Mouse (Mus musculus) heart, postnatal 14 days (tissue): Measurements from ENCODE around the gene Nifk. TPM values are rescaled to one million over a fixed set of nuclear protein-coding genes. Genes with fewer than 3 reads are reported as not detected.

Experiments
- DNase-seq, 2 experiments: peaks; one replicate each; pipeline ENCODE4 v3.0.0; 2021 to 2022
- intact Hi-C: fragments of 180-260 bp; cut with DNase I; formaldehyde crosslinking; loops from one replicate; pipeline ENCODE4 v1.15.1; 2025
- long read RNA-seq, 2 experiments: library from polyadenylated mRNA; stranded (forward); transcript quantifications; one replicate each; pipeline ENCODE4 v2.0.0; 2021
- total RNA-seq, 2 experiments: library from RNA; stranded (reverse); gene quantifications; 2 replicates each; pipeline ENCODE4 v1.2.3; 2021

Gene Nifk
- 10 to 100 TPM; 15.8 to 19.8 TPM for total RNA-seq
- long read RNA-seq, experiment 1, transcript Nifk-201 (7 exons, 1,889 nt): major isoform, 32 of 32 reads
- long read RNA-seq, experiment 1, partial matches to known transcripts: 0 of 32 reads
- long read RNA-seq, experiment 1, other reads (novel, unspliced or antisense): 0 of 32 reads
- long read RNA-seq, experiment 2, transcript Nifk-201 (7 exons, 1,889 nt): major isoform, 30 of 31 reads
- long read RNA-seq, experiment 2, partial matches to known transcripts: 1 of 31 reads
- long read RNA-seq, experiment 2, other reads (novel, unspliced or antisense): 0 of 31 reads

DNA sequence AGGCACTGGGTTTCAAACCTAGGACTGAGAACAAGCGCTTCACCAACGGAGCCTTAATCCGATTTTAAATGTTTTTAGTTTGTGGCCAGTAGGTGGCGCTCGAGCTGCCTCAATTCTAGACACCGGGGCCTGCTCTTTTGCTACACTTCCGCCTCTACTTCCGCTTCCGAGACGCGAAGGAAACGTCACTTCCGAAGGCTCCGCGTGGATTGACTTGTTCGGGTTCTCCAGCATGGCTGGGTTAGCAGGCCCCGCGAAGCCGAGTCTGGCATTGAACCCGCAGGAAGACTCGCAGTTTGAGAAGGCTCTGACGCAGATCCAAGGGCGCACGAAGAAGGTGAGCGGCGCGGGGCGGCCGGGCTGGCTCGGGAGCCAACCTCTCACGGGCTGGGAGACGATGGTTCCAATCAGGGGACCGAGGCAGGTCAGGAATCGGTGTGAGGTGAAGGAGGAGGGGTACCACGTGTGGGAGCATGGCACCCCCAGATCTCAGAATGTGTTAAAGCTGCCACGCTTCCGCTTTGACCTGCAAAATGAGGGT lies at the start of gene Nifk:
Gene Nifk, plus strand, starts transcription at position 179 of the 541 bp plus-strand sequence.
- intact Hi-C loops: loop anchor here (5.0 kb wide), 4 partner anchors 66 to 176 kb away; partner anchors contain the start of gene Clasp1
- DNase-seq: peak; percentile 89 to 94

DNA sequence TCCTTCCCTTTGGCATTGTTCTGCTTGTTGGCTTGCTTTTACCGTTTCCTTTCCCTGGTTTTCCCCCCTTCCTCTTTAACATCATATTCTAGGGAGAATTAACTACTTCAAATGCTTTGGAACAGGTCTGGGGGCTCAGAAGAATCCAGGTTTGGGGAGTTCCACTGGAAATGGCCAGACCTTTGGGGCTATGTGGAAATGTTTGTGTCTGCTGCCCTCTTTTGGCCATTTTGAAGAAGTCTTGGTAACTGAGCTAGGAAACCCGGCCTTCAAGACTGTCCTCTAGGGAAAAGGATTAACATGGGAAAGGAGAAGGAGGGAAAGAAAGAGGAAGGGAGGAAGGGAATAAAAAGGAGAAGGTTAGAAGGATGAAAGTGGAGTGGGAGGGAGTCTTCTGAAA lies 46.5 kb upstream of the Nifk start:
- intact Hi-C loops: no loop called here
- peak in 1 of 2 experiments; percentile 17 for DNase-seq

DNA sequence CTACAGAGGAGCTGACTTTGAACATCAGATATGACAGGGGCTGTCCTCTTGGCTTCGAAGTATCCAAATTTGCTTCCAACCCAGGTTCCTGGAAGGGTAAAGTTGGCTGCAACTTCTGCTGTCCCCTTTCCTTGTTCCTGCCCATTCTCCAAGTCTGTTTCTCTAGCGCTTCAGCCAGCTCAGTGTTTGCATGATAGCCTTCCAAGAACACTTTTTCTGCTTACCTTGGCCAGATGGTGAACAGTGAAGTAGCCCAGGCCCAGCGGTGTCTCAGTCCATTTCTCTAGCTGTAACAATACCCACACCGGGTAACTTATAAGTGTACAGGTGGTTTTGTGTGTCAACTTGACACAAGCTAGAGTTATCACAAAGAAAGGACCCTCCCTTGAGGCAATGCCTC lies 29.3 kb upstream of the Nifk start:
- intact Hi-C loops: no loop called here
- DNase-seq: no peak

DNA sequence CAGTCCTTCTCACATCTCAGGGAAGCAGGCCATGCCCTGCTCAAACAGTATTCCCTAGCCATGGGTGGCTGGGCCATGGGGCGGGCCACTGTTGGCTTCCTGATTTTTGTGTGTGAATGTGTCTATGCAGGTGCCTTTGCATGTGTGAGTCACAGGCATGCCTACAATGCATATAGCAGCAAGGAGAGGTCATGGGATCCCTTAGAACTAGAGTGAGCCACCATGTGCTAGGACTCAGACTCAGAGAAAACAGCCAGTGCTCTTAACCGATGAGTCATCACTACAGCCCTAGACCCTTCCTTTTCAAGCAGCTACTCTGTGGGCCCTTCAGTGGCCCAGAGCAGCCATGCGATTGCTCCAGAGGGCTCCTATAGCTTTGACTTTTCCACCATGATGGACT lies 27.4 kb upstream of the Nifk start:
- no peak for DNase-seq
- intact Hi-C loops: no loop called here

DNA sequence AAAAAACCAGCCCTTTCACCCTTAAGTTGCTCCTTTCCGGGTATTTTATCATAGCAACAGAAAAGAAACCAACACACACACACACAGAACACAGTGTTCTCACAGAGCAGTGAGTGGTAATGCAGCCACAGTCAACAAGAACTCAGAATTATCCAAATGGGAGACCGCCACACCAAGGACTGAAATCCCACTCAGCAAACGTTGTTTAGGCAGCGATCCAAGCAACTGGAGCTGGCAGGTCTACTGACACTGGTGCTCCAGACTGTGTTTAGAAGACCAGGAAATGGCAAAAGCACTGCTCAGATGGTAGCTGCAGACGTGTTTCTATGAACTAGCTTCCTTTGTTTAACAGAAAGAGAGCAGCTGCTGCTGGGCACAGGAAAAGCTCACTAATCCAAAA lies 26.8 kb upstream of the Nifk start:
- intact Hi-C loops: no loop called here
- no peak for DNase-seq

DNA sequence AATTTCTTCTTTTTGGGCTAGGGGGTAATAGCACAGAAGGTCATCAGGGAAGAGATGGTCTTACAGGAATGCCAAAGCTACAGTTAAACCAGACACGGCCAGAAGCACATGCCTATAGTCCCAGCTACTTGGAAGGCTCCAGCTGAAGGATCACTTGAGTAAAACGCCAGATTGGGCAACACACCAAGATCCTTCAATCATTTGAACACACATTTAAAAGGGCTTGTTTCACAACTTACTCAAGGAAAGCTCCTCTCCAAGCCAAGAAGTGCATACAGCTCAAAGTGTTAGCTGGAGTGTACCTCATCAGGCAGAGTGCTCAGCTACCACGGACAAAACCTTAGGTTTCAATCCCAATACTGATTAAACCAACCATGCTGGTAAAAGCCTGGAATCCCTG lies 25.0 kb upstream of the Nifk start:
- intact Hi-C loops: no loop called here
- no peak for DNase-seq

DNA sequence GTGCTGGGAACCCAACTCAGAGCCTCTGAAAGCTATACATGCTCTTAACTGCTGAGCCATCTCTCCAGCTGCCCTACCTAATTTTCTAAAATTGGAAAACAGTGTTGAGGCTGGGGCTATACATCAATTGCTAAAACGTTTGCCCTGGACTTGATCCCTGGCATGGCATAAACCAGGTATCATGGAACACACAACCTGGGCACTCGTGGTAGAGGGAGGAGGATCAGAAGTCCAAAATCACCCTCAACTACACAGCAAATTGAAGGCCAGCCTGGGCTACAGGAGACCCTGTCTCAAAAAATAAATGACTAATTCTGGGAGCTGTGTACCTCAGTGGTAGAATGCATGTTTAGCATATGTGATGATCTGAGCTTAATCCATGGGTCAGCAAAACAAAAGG lies 23.9 kb upstream of the Nifk start:
- DNase-seq: no peak
- intact Hi-C loops: no loop called here

DNA sequence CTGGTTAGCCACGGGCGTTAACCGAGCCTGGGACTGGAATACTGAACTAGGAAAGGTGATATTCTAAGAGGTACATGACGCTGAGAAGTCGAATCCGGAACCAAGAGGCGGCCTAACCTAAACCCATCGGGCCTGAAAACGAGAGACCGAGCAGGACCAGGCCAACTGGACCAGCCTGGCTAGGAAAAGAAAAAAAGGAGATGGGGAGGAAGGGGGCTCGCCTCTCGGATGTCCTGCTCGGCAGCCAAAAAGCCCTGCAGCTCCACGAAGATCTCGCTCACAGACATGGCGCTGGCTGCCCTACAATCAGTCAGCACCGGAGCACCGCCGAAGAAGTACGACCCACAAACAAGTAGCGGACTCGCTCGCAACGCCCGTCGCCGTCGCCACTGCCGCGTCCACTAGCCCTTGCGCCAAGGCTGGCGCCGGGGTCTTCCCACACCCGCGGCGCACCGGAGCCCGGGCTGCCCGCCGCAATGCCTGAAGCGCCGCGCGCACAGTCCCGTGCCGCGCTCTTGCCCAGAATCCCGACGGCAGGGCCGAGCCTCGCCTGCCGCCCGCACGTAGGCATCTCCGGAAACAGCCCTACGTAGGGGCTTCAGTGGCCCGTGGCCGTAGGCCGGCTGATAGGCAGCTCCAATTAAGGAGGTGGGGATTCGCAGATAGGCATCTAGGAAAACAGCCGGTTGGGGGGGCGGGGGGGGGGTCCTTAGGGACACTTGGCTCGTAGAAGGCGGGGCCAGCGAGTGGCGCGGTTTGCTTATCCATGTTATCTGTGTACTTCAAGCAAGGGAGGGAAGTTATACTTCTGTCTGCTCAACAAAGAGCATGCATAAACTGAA lies 10.6 kb upstream of the Nifk start:
- intact Hi-C loops: loop anchor here (10.0 kb wide), 1 partner anchor 1194 kb away; the partner anchor contains the start of gene Ralb
- peak; percentile 92 for DNase-seq

DNA sequence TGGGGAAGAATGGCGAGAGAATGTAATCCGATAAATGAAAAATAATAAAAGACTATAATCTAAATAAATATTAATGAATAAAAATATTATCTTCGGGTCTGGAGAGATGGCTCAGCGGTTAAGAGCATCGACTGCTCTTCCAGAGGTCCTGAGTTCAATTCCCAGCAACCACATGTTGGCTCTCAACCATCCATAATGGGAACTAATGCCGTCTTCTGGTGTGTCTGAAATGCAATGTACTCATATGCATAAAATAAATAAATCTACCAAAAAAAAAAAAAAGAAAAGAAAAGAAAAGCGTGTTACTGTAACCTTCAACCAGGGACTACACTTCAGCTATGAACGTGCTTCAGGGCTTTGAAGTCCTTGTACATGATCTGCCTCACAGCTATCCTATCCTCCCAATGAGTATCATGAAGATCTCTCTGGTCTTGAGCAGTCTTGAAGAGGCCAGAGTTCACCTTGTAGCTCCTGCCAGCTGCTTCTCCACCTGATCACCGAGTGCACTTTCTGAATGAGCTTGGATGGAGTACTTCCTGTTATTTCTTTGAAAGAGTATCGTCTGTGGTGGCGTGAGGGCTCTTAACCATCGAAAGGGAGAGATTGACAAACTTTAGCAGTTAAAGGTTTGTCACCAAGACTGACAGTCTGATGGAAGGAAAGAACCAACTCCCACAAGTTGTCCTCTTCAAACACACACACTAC lies 9.9 kb upstream of the Nifk start, which contains the start of gene Tsn:
Gene Tsn, minus strand, starts transcription at position 118 of the 705 bp plus-strand sequence.
- intact Hi-C loops: loop anchor here (10.0 kb wide), 1 partner anchor 1193 kb away; the partner anchor contains the start of gene Ralb
- no peak for DNase-seq

DNA sequence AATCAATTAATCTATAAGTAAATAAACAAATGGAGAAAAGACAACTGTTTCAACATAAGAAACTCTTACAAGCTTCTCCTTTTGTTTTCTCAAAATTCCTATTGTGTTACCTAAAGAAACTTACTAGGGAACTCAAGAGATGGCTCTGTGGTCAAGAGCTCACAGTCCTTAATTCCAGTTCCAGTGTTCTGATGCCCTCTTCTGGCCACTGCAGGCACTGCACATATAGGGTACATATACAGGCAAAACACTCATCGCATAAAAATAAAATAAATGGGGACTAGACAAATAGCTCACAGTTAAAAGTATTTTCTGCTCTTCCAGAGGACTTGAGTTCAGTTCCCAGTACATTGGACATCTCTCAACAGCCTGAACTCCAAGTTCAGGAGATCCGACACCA lies 943 bp upstream of the Nifk start:
- peak in 1 of 2 experiments; percentile 36 for DNase-seq
- intact Hi-C loops: loop anchor here (5.0 kb wide), 4 partner anchors 67 to 177 kb away; partner anchors contain the start of gene Clasp1

DNA sequence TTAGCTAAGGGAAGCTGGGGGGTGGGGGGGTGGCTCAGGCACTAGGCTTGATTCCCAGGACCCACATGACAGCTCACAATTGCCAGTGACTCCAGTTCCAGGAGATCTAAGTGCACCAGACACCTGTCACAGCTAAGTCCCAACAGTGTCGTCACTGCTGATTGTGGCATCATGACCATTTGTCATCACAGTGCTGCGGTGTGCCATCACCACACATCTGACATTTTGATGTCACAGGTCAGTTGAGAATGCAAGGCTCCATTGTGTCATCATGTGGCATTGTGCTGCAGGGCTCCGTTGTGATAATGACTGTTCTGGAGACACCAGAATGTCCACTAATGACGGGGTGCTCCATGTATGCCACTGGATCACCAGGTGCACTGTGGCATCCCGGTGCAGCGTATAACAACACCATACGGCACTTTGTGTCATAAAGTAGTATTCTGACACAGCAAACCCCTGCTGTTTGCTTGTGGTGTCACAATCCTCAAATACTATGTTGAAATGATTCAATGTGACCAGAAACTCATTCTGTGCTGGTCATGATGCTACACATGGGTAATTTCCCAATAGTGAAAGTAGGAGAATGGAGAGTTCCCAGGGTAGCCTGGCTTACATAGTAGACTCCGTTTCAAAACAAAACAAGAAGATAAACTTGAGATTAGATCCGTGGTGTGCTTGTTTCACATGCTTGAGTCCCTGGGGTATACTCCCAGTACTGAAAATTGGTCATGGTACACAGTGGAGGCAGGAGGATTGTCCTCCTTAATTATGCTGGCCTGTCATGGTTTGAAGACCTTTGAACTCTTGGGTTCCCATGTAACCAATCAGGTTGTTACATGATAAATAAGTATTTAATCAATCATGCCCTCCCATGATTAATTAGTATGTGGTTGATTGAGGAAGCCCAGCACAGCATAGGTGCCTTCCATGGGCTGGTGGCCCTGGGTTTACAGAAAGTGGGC lies 13.4 kb downstream of the Nifk start:
- intact Hi-C loops: loop anchor here (2.0 to 5.0 kb wide), 3 partner anchors 122 to 164 kb away; no protein-coding TSS in a partner anchor

DNA sequence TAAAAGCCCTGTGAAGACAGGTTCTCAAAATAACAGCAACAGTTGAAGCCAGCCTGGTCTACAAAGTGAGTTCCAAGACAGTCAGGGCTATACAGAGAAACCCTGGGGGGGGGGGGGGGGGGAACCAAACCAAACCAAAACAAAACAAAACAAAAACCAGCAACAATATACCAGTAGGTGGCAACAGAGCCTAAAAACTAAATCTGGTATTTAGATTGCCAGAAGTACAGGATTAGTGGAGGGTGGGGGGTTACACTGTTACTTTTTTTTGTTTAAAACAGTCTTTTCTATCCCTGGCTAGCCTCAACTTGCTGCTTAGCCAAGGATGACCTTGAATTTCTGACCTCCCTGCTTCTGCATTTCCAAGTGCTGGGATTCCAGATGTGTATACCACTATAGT lies 14.2 kb downstream of the Nifk start:
- no peak for DNase-seq
- intact Hi-C loops: loop anchor here (2.0 to 5.0 kb wide), 3 partner anchors 121 to 163 kb away; no protein-coding TSS in a partner anchor

More for the DNA sequence above, 13.4 kb downstream of the Nifk start:
- no peak for DNase-seq

DNA sequence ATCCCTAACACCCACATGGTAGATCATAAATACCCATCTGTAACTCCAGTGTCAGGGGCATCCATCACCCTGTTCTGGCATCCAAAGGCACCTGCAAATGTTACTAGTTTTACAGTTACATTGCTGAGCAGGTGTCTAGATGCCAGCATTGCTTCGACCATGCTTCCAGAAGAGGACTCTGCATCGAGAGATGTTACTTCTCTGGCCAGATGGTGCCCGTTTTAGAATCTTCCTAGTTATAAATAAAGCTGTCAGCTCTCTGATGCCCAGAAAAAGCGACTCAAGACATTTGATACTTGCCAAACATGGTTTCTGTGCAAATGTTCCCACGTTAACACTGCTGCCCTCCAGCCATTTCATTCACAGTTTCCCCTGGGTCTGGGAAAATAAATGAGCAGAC lies 16.3 kb downstream of the Nifk start:
- DNase-seq: no peak
- intact Hi-C loops: loop anchor here (5.0 kb wide), 1 partner anchor 119 kb away; no protein-coding TSS in a partner anchor

DNA sequence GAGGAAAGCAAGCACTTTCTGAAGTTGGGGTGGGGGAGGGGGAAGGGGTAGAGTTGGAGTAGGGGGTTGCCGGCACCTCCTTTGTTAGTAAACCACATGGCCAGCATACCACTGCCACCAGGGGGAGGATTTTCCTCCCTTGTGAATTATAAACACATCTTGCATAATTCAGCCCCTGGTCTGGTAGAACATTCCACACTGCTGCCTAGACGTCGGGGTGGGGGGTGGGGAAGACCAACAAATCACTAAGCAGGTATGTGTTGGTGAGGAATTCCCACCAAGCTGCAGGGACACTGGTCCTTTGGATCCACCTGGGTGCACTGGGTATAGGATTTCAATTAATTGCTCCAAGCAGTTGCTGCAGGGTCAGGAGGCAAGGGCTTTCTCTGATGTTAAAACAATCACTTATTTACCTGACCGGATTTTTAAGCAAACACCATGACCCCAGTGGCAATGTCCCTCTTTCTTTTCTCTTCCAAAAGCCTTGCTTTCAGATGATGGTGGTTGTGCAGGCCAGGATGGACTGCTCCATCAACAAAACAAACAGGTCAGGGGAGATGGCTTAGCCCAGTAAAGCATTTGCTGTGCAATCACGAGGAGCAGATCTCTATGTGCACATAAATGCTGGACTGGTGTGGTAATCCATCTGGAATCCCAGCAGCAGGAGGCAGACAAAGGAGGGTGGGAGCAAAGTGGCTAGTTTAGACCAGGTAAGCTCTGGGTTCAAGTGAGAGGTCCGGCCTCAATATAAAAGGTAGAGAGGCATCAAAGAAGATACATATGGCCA lies 22.2 kb downstream of the Nifk start:
- DNase-seq: no peak
- intact Hi-C loops: no loop called here

DNA sequence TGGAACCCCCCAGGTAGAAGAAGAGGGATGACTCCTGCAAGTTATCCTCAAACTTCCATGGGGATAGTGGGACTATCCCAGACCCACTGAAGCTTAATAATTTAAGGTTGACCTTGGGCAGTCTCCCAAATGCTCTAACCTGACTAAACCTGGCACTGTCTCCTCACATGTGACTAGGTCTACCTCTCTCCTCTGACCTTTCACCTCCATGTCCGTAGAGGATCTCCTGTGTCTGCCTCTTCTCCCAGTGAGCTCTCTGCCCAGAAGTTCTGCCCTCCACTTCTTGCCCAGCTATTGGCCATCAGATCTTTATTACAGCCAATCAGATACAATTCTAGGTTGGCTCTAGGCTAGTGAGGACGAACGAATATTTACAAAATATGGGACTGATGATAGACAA lies 28.3 kb downstream of the Nifk start:
- no peak for DNase-seq
- intact Hi-C loops: no loop called here

DNA sequence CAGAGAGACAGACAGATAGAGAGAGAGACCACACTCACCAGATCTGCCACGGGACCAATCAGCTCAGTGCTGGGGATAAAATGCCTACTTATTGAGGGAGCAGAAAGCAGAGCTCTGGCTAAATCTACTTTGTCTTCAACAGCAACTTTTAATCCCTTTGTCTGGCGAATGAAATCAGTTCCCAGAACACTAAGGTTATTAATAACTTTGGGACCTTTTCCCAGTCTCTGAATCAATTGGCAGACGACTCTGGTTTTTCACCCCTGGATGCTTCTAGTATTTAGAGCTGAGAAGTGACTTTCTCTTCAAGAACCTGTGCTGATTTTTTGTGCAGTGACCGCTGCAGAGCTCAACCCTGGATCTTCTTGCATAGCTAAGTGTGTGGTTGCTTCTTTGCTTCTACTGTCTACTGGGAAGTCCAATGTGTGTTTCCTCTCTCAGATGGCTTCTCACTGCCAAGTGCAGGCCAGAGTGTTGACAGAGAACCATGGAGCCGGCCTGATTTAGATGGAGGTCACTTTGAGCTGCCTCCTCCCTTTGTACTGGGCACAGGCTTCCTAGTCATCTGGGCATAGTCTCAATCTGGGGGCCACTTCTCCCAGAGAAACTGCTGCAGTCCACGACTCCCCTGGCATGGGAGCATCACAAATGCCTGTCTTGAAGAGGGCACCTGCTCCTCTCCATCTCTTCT lies 37.6 kb downstream of the Nifk start:
- intact Hi-C loops: loop anchor here (2.0 kb wide), 1 partner anchor 30 kb away; the partner anchor contains the start of gene Clasp1

DNA sequence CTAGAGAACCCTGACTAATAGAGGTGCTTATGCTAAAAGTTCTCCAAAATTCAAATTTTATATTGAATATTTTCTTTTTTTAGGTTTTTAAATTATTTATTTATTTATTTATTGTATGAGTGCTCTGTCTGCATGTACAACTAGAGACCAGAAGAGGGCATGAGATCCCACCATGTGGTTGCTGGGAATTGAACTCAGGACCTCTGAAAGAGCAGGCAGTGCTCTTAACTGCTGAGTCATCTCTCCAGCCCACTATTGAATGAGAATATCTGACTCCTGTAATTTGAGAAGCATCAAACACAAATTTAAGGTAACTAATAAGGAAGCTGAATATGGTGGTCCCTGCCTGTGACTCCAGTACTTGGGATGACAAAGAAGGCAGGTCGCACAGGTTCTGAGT lies 46.3 kb downstream of the Nifk start:
- DNase-seq: no peak
- intact Hi-C loops: loop anchor here (5.0 kb wide), 1 partner anchor 109 kb away; no protein-coding TSS in a partner anchor

More for the DNA sequence above, 37.6 kb downstream of the Nifk start:
- DNase-seq: peak; percentile 25 to 62
